Mouse (Mus musculus) spleen, adult 2 months (tissue): ENCODE data around the gene Arfip1.

Experiments used
- CTCF ChIP-seq: fragments of 200-500 bp; IDR thresholded peaks from 2 replicates; pipeline ENCODE4 v1.5.1; 2011; ENCODE audit warnings: mild to moderate bottlenecking, inconsistent platforms; ENCODE audit not compliant: insufficient read depth, insufficient read length, insufficient replicate concordance; ENCODE audit errors: extremely low read depth
- POLR2A ChIP-seq: fragments of 200-500 bp; IDR thresholded peaks from 2 replicates; pipeline ENCODE4 v1.6.1; 2011; ENCODE audit warnings: low read depth, low read length, inconsistent platforms

GRCm38 (mm10) chr3:84570501-84570900 lies 11.9 kb downstream of the Arfip1 start:
- TF ChIP-seq POLR2A, result no peak
- no peak for TF ChIP-seq CTCF
